Mouse (Mus musculus) kidney, adult 11 months (tissue): ENCODE data around the gene Gpx2.

Experiments
- DNase-seq: peaks from one replicate; pipeline ENCODE4 v3.0.0; 2022

The Gpx2 gene

GRCm38 (mm10) chr12:76750866-76751459 is 44.4 kb downstream of the Gpx2 start:
- DNase-seq, result no peak
